Mouse (Mus musculus) ES-E14 (cell line): ENCODE results near the gene Dnase2b. TPM values are rescaled to one million over a fixed set of nuclear protein-coding genes. Genes with fewer than 3 reads are reported as not detected.

Source experiments
- total RNA-seq: library from RNA; depleted of rRNA; stranded (reverse); fragments of 300-350 nt; gene quantifications from 2 replicates; pipeline ENCODE4 v1.2.3, GENCODE M21; 2012; rRNA removed

Gene Dnase2b
- total RNA-seq, 1 experiment: not detected

Other genes with a start within 250 kb of the Dnase2b start
- 18.4 and 29.2 TPM in 2 replicates for gene Ssx2ip, start 211.0 kb downstream of the Dnase2b start, total RNA-seq
- gene Ctbs, start 165.8 kb downstream of the Dnase2b start, total RNA-seq: 10.4 and 15.6 TPM in 2 replicates
- 2.2 and 3.1 TPM in 2 replicates for gene Spata1, start 115.8 kb downstream of the Dnase2b start, total RNA-seq
- 142 and 234 TPM in 2 replicates for gene Gng5, start 115.8 kb downstream of the Dnase2b start, total RNA-seq
- gene Rpf1, start 94.2 kb downstream of the Dnase2b start, total RNA-seq: 50.2 and 64.9 TPM in 2 replicates
- gene Uox, start 45.2 kb downstream of the Dnase2b start, total RNA-seq: not detected in 2 replicates
- gene 4930503B20Rik, start 35.7 kb upstream of the Dnase2b start, total RNA-seq: not detected in 2 replicates
- 0.45 TPM in 1 of 2 replicates, not detected in the other for gene Samd13, start 70.0 kb upstream of the Dnase2b start, total RNA-seq
- 19.1 and 19.7 TPM in 2 replicates for gene Prkacb, start 197.4 kb upstream of the Dnase2b start, total RNA-seq
- 0.94 and 1.0 TPM in 2 replicates for gene Ttll7, start 236.8 kb upstream of the Dnase2b start, total RNA-seq